Mouse (Mus musculus) skeletal muscle tissue, adult 2 months (tissue): ENCODE measurements at regions not wholly inside any gene's neighbourhood (a gene's known extent, or its start where the extent isn't known, plus 50 kb on each side); places are given as distances from the start of the nearest gene placed in this dataset.

ENCODE experiments used
- DNase-seq: peaks from one replicate; pipeline ENCODE4 v3.0.0-alpha.2; 2012; ENCODE audit warnings: low read depth, low spot score

- no peak for DNase-seq
These were observed 102.4 kb downstream of the Tmem182 start for GRCm38 (mm10) chr1:40907813-40908212.

DNA sequence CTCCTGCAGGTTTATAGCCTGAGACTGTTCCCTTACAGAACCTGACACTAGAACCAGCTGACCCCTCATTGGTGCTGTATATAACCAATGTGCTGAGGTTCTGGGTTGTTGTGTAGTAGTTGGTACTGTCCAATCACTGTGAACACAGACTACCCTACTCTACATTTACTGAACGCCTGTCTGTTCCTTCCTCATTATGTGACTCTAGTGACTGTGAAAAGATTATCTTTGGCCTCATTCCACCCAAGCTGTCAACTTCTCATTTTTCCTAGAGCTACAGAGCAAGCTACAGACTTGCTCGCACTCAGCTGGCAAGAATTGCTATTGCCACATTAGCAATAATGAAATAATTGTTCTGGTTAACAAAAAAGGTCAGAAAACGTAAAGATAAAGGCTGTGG, 108.2 kb downstream of the Tmem182 start:
- DNase-seq: no peak

DNA sequence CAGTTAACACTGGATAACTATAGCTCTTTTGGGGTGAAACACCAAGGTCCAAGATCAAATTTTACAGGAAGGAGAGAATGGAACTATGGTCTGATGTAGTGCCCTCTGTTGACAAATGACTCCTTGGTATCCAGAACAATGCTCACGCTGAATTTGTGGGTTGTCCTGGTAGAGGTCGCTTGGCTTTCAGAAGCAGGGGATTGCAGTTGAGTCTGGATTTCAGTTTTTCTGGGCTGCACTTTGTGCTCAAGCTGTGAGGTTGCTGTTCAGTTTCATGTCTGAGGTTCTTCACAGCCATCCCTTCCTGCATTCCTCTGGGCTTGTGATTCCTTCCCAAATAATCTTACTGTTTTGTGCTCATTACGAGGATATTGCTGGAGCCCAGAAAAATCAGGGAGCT, 118.9 kb downstream of the Tmem182 start:
- no peak for DNase-seq

GRCm38 (mm10) chr1:40924780-40925179, 119.4 kb downstream of the Tmem182 start:
- DNase-seq: no peak

- no peak for DNase-seq
These were observed 126.0 kb downstream of the Tmem182 start for GRCm38 (mm10) chr1:40931374-40931773.

GRCm38 (mm10) chr1:40936729-40937128, 131.3 kb downstream of the Tmem182 start:
- no peak for DNase-seq

DNA sequence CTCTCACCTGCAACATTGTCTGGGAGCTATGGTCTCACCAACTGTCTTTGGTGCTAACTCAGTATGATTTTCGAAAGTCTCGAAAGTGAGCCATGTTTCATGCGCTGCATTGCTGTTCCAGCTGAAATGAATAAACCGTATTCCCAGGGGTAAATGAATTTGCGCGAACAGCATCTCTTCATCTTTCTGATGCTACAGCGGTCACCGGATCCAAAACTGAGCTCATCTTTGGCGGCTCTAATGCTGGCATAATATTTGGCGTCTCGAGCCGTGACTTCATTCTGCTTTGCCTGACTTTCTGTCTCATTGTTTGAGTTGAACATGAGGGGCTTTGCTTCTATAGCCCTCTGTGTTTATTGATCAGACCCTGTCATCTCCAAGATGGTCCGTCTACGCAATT, 137.3 kb downstream of the Tmem182 start:
- no peak for DNase-seq

GRCm38 (mm10) chr1:40943165-40943564, 137.8 kb downstream of the Tmem182 start:
- no peak for DNase-seq

GRCm38 (mm10) chr1:40950641-40951040, 145.2 kb downstream of the Tmem182 start:
- DNase-seq: no peak

- DNase-seq: no peak
These were observed 149.3 kb downstream of the Tmem182 start for GRCm38 (mm10) chr1:40954720-40955163.

GRCm38 (mm10) chr1:40967768-40968504, 162.5 kb downstream of the Tmem182 start:
- DNase-seq: peak; percentile 1

DNA sequence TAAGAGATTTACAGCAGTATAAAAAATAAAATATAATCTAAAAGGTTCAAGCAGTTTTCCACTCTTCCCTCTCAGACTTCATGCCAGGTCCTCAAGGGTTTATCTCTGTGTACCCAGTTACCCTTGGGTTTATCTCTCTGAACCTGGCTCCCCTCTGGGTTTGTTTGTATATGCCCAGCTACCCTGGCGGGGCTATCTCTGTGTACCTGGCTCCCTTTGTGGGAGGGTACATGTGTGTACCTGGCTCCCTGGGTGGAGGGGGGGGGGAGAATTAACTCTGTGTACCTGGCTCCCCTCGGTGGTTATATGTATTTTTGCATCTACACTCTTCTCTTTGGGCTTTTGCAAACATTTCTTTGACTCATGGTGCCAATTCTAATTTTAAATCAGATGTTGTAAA, 178.4 kb downstream of the Tmem182 start:
- no peak for DNase-seq

DNA sequence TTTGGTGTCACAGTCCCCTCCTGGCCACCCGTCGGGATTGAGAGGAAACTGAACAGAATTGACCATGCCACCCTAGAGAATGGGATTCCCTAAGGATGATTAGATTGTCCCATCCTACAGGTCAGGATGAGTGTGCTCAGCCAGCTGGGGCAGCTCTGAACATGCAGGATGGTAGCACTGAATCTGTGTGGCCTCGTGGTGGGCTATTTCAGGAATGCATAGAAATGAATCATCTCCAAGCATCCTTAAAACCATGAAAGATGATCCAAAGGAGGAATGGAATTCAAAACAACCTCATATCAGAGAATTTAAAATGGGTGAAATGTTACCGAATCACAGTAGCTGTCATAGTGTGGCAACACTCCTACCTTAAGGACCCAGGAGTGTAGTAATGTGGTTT, 187.9 kb downstream of the Tmem182 start:
- DNase-seq: no peak

DNA sequence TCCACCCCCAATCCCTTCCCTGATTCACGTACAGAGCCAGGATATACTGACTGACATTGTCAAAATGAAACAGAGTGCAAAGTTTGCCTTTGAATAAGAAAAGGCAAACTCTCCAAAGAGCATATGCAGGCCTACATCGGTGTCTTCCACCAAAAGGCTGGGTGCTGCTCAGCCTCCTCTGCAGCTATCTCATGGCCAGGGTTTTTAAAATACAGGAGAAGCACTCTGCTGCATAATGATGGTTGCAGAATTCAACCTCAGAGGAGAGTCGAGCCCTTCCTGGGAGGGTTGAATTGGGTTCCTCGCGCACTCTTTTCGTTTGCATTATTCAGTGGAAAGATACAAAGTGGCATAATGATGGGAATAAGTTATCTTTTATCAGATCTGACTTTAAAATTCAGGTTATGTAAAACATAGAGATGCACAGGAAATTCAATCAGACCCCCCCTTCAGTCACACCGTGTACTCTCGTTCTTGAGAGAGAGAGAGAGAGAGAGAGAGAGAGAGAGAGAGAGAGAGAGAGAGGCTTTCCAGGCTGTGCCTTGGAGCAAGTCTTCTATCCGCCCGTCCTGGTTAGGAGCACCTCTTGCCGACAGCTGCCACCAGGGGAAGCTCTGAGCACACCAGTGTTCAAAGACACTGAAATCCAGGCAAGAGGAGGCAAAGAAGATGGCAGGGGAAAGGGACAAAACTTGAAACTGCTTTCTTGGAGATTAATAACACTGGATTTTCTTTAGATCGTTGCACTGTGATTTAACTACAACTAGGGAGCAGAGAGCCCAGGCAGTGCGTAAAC, 196.0 kb downstream of the Tmem182 start:
- DNase-seq: no peak

GRCm38 (mm10) chr1:41002006-41002405, 196.6 kb downstream of the Tmem182 start:
- DNase-seq: no peak

DNA sequence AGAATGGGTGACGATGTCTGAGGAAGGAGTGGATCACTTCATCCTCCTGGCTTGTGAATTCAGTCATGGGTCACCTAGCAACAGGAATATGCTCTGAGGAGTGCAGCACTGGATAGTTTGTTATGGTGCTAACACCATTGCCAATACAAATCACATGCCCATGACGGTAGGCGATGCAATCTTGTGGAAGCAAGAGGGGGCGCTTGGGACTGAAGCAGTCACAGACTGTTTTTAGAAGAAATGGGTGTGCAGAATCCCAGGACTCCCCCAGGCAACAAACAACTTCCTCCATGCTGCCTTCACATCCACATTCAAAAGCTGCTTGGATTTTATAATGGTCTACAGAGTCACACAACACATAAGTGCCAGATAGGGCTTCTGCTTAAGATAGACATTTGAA, 221.5 kb downstream of the Tmem182 start:
- DNase-seq: no peak

GRCm38 (mm10) chr1:41027540-41027978, 222.2 kb downstream of the Tmem182 start:
- no peak for DNase-seq

DNA sequence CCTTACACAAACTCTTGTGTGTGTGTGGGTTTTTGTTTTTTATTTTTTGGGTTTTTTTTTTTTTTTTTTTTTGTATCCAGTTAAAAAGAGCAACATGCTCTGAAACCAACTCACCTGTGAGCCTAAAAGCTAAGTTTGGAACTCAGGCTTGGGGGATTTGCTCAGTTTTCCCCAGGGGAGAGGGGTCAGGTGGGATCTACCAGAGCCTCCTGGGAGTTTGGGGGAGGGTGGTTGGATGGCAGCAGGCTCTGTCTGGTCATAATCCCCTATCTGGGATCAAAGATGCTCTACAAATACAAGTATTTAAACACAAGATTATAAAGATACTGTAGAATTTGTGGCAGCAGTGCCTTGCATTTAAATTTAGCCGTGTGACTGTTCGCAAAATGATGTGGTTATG, 222.6 kb downstream of the Tmem182 start:
- no peak for DNase-seq

- DNase-seq: no peak
These were observed 229.9 kb downstream of the Tmem182 start for GRCm38 (mm10) chr1:41035085-41035880.

DNA sequence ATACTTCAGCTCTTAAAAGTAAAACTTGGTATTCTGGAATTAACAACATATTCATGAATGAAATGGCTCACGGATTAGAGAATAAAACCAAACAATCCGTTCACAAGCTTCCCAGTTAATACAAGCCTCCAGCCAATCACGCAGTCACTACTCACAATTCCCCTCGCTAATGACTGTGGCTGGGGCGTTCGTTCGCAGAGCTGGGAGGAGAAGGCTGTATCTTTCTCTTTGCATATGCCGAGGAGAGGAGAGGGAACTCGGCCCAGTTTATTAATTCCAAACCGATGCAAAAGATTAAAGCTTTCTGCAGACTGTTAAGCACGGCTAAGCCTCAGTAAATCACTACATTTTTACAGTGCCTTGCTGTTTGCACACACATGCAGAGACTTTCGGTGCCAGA, 231.5 kb downstream of the Tmem182 start:
- DNase-seq: no peak

DNA sequence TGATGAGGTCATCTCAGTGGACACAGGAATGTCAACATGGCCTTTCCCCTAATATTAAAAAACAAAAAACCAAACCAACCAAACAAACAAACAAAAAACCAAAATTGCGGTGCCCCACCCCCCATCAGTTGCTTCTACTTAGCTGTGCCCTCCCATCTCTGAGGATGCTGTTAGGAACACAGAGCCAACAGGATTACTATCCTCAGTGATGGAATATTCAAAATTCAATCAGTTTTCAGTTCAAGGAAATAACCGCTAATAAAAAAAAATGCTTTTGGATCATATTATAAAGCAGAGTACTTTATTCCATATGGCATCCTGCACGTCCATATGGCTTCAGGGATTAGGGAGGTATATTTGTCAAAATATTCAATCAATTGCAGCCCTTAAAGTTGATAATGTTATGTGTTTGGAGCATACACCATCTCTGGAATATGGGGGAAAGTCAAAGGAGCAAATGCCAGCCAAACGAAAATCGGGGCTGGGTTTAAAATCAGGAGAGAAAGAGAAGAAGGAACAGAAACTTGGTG, 249.1 kb downstream of the Tmem182 start:
- no peak for DNase-seq

GRCm38 (mm10) chr1:41055761-41056160, 250.4 kb downstream of the Tmem182 start:
- DNase-seq: no peak
